Mouse (Mus musculus): ENCODE measurements at regions not wholly inside any gene's neighbourhood (a gene's known extent, or its start where the extent isn't known, plus 50 kb on each side); places are given as distances from the start of the nearest gene placed in this dataset.

DNA sequence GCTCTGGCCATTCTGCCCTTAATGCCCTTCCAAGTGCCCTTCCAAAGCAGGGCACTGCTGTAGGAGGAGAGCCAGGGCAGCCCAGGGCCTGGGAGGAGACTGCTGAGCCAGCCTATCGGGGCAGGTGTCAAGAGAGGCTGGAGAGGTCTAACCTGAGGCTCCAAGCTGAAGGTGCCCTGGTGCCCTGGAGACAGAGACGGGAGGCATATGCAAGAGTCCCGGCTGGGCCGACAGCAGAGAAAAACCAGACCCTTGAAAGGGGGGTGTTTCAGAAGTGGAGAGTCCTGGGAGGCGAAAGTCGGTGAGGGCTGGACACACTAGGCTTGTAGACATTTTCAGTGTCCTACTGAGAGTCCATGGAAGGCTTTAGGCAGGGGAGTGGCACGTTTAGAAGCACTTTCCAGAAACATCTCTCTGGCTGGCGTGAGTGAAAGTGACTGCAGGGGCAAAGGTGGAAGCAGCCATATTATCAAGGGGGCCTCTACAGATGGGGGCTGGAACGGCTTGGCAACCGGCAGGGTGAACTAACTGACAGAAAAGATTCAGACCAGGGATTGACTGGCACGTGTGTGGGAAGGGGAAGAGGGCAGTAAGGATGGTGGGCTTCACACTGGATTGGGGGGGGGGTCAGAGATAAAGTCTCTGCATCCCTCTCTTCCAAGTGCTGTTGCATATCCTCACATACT, 101.1 kb downstream of the Cstad start:
- TF ChIP-seq CTCF (conservative IDR thresholded peaks at IDR 0.05 in 1 of 2, IDR thresholded peaks at IDR 0.05 in 1 of 2; ENCODE audit: low read depth in 2 of 2, low read length in 2 of 2) (no peak), CHD1 (IDR thresholded peaks at IDR 0.05; ENCODE audit: low read depth, low read length) (no peak), HCFC1 (IDR thresholded peaks at IDR 0.05; ENCODE audit: low read depth, low read length) (no peak), MAX (IDR thresholded peaks at IDR 0.05; ENCODE audit: low read length) (no peak), ELF1 (IDR thresholded peaks at IDR 0.05; ENCODE audit: low read depth, low read length) (no peak), USF2 (conservative IDR thresholded peaks at IDR 0.05; ENCODE audit: low read depth, low read length) (no peak), MAFK (IDR thresholded peaks at IDR 0.05; ENCODE audit: insufficient replicate concordance, low read length) (no peak), POLR2A (IDR thresholded peaks at IDR 0.05; ENCODE audit: low read depth, low read length) (no peak), EP300 (IDR thresholded peaks at IDR 0.05; ENCODE audit: low read length) (no peak), ETS1 (conservative IDR thresholded peaks at IDR 0.05; ENCODE audit: low read depth, low read length) (no peak), PAX5 (IDR thresholded peaks at IDR 0.05; ENCODE audit: low read length) (no peak)

Measured in CH12.LX (cell line).